Mouse (Mus musculus) small intestine, adult 2 months (tissue): ENCODE results near the gene Mkrn2. TPM values are rescaled to one million over a fixed set of nuclear protein-coding genes. Genes with fewer than 3 reads are reported as not detected.

Experiments used
- H3K27ac ChIP-seq: fragments of 200-500 bp; 2 replicates; pipeline ENCODE4 v1.5.1; 2012; ENCODE audit warnings: low read depth, low read length, control low read depth, inconsistent platforms; ENCODE audit not compliant: insufficient read depth
- H3K27me3 ChIP-seq: fragments of 200-500 bp; 2 replicates; pipeline ENCODE4 v1.6.1; 2012; ENCODE audit warnings: mild to moderate bottlenecking, moderate library complexity, low read length, inconsistent platforms; ENCODE audit not compliant: control insufficient read depth, insufficient read depth
- H3K36me3 ChIP-seq: fragments of 200-500 bp; 2 replicates; pipeline ENCODE4 v1.6.1; 2012; ENCODE audit warnings: mild to moderate bottlenecking, low read length, control low read depth, inconsistent platforms; ENCODE audit not compliant: control insufficient read depth, insufficient read depth
- H3K4me1 ChIP-seq: fragments of 200-500 bp; 2 replicates; pipeline ENCODE4 v1.6.1; 2012; ENCODE audit warnings: low read length, inconsistent platforms, mixed read lengths; ENCODE audit not compliant: control insufficient read depth, insufficient read depth, insufficient read length
- H3K4me3 ChIP-seq: fragments of 200-500 bp; 2 replicates; pipeline ENCODE4 v1.5.1; 2012; ENCODE audit warnings: low read depth, mild to moderate bottlenecking, control low read depth, inconsistent platforms, low read length, moderate library complexity
- CTCF ChIP-seq: fragments of 200-500 bp; IDR thresholded peaks from 2 replicates; pipeline ENCODE4 v1.5.1; 2012; ENCODE audit warnings: low read depth, mild to moderate bottlenecking, control low read depth, inconsistent platforms, low read length, moderate library complexity, mixed read lengths; ENCODE audit not compliant: insufficient replicate concordance, insufficient read length; ENCODE audit errors: extremely low read depth
- POLR2A ChIP-seq: fragments of 200-500 bp; IDR thresholded peaks from 2 replicates; pipeline ENCODE4 v1.6.1; 2012; ENCODE audit warnings: low read depth, mild to moderate bottlenecking, control low read depth, inconsistent platforms, low read length, moderate library complexity
- WGBS: fragments of 180-500 bp; shearing (Covaris S2); methylation state at CpG from one replicate; pipeline ENCODE4 v1.1.7; 2018; 5-methylcytosine and 5-hydroxymethylcytosine counted together
- polyA plus RNA-seq: library from polyadenylated mRNA; depleted of rRNA; stranded (reverse); fragments of >200 nt; gene quantifications from 2 replicates; pipeline ENCODE4 v1.2.3, GENCODE M21; 2012

Gene Mkrn2
- polyA plus RNA-seq, 1 experiment, result 50.1 TPM

DNA sequence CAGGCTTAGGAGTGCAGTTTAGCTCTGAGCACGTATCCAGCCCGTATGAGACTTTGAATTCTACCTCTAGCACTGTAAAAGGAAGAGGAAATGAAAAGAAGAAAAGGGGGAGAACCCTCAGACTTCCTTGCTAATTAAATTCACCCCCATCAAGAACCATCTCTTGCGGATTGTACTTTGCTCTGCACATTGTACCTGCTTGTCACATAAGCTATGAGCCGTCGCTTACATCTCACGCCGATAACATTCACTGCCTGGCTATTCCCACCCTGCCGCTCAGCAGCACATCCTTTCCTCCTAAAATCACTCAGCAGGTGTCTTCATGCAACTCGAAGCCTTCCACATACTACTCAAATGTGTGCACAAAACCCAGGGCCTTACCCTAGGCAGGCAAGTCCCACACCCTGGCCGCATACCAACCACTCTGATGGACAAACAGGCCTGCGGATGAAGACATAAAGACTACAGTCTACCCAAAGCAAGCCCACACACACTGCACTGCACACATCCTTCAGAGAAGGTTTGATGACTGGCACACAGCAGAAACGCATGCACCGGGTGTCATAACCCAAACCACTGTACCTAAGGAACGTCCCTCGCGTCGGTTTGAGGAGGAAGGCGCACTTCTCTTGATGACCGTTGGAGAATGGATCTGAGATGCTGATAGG, 9.9 kb upstream of the Mkrn2 start:
- Histone ChIP-seq H3K4me3 (peak overlapping the region; percentile 65), H3K27ac (peak overlapping the region; percentile 86), H3K36me3 (0 out of 2 replicates have a peak, but pooled peaks cover 6% of the 10 kb centered on the region), H3K4me1 (peaks cover 9% of the 10 kb centered on the region; the same call in 1 of the 2 replicates), H3K27me3 (no peaks in the 10 kb centered on the region)
- TF ChIP-seq CTCF (no peak), POLR2A (peak; percentile 33; the same call in 1 of the 2 replicates)
- WGBS, result 27% methylated on average over 19 of the region's 19 CpGs

GRCm38 (mm10) chr6:115592458-115592857, 9.2 kb upstream of the Mkrn2 start, which contains the start of gene Mkrn2os:
Gene Mkrn2os (minus strand): TSS chr6:115592576.
- H3K4me1 ChIP-seq, result peaks cover 9% of the 10 kb centered on the region; the same call in 1 of the 2 replicates
- 17% methylated on average over 5 of the region's 5 CpGs for WGBS
- TF ChIP-seq CTCF (no peak), POLR2A (no peak)
- peak within 1 kb of the TSS; percentile 86 for H3K27ac ChIP-seq
- peak within 1 kb of the TSS; percentile 65 for H3K4me3 ChIP-seq
- H3K27me3 ChIP-seq, result no peaks in the 10 kb centered on the region
- H3K36me3 ChIP-seq, result 0 out of 2 replicates have a peak, but pooled peaks cover 6% of the 10 kb centered on the region

DNA sequence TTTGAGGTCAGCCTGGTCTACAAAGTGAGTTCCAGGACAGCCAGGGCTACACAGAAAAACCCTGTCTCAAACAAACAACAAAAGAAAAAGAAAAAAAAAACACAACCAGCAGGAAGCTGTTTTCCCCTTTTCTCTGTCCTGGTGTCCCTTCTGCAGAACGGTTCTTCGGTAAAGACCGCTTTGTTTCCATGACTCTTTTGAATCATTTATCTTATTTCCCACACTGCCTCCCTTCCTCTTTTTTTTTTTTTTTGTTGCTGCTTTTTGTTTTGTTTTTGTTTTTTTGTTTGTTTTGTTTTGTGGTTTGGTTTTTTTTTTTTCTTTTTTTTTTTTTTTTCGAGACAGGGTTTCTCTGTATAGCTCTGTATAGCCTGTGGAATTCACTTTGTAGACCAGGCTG, 8.4 kb upstream of the Mkrn2 start:
- 79% methylated on average over 4 of the region's 4 CpGs for WGBS
- Histone ChIP-seq H3K27ac (no peak overlapping the region), H3K4me1 (peaks cover 9% of the 10 kb centered on the region; the same call in 1 of the 2 replicates), H3K4me3 (no peak overlapping the region), H3K36me3 (0 out of 2 replicates have a peak, but pooled peaks cover 6% of the 10 kb centered on the region), H3K27me3 (no peaks in the 10 kb centered on the region)
- no peak for TF ChIP-seq CTCF
- TF ChIP-seq POLR2A, result no peak

GRCm38 (mm10) chr6:115594463-115594862, 7.2 kb upstream of the Mkrn2 start:
- H3K27me3 ChIP-seq, result no peaks in the 10 kb centered on the region
- H3K27ac ChIP-seq, result no peak overlapping the region
- WGBS, result 64% methylated on average over 3 of the region's 3 CpGs
- H3K36me3 ChIP-seq, result no peaks in the 10 kb centered on the region
- peaks cover 11% of the 10 kb centered on the region; the same call in 1 of the 2 replicates for H3K4me1 ChIP-seq
- no peak overlapping the region for H3K4me3 ChIP-seq
- TF ChIP-seq CTCF (no peak), POLR2A (no peak)

- Histone ChIP-seq H3K36me3 (no peaks in the 10 kb centered on the region), H3K4me3 (no peak overlapping the region), H3K27ac (no peak overlapping the region), H3K27me3 (no peaks in the 10 kb centered on the region), H3K4me1 (peaks cover 7% of the 10 kb centered on the region; the same call in 1 of the 2 replicates)
- WGBS, result 64% methylated on average over 3 of the region's 3 CpGs
- TF ChIP-seq POLR2A, result no peak
- TF ChIP-seq CTCF, result no peak
Measured at GRCm38 (mm10) chr6:115595667-115596066, 6.0 kb upstream of the Mkrn2 start.

- Histone ChIP-seq H3K27ac (no peak overlapping the region), H3K36me3 (no peaks in the 10 kb centered on the region; the same call in 1 of the 2 replicates), H3K27me3 (no peaks in the 10 kb centered on the region), H3K4me3 (no peak overlapping the region), H3K4me1 (peaks cover 6% of the 10 kb centered on the region; the same call in 1 of the 2 replicates)
- no peak for TF ChIP-seq CTCF
- TF ChIP-seq POLR2A, result no peak
- 65% methylated on average over 4 of the region's 4 CpGs for WGBS
Measured at GRCm38 (mm10) chr6:115601322-115601714, 384 bp upstream of the Mkrn2 start.

- H3K4me3 ChIP-seq, result no peak overlapping the region
- peaks cover 18% of the 10 kb centered on the region for H3K36me3 ChIP-seq
- 71% methylated on average over 1 of the region's 1 CpGs for WGBS
- no peaks in the 10 kb centered on the region for H3K27me3 ChIP-seq
- H3K4me1 ChIP-seq, result peaks cover 3% of the 10 kb centered on the region; the same call in 1 of the 2 replicates
- no peak for TF ChIP-seq POLR2A
- TF ChIP-seq CTCF, result no peak
- H3K27ac ChIP-seq, result no peak overlapping the region
Measured at GRCm38 (mm10) chr6:115606461-115606860, 4.8 kb downstream of the Mkrn2 start.

- H3K27ac ChIP-seq, result no peak overlapping the region
- H3K36me3 ChIP-seq, result peaks cover 26% of the 10 kb centered on the region
- peaks cover 3% of the 10 kb centered on the region; the same call in 1 of the 2 replicates for H3K4me1 ChIP-seq
- TF ChIP-seq CTCF, result no peak
- no peak for TF ChIP-seq POLR2A
- H3K4me3 ChIP-seq, result no peak overlapping the region
- H3K27me3 ChIP-seq, result no peaks in the 10 kb centered on the region
- 88% methylated on average over 4 of the region's 4 CpGs for WGBS
Measured at GRCm38 (mm10) chr6:115607429-115607828, 5.7 kb downstream of the Mkrn2 start.
